Mouse (Mus musculus) adrenal gland, postnatal 36 days (tissue): ENCODE results near the gene Krtap5-2. TPM values are rescaled to one million over a fixed set of nuclear protein-coding genes. Genes with fewer than 3 reads are reported as not detected.
A peak's percentile ranks its signal among the peaks of the same experiment; 100 is the strongest.
"Not testable (repeated sequence)": the region's sequence is repeated elsewhere in the genome, so short reads cannot be mapped to it uniquely, and the experiment has no call there.

Experiments used
- DNase-seq, 2 experiments: peaks; one replicate each; pipeline ENCODE4 v3.0.0; 2021; ENCODE audit warnings: mixed read lengths in 1 of 2
- long read RNA-seq, 2 experiments: library from polyadenylated mRNA; stranded (forward); transcript quantifications; one replicate each; pipeline ENCODE4 v2.0.0; 2021; ENCODE audit warnings: borderline sequencing depth in 2 of 2
- total RNA-seq, 2 experiments: library from RNA; stranded (reverse); gene quantifications; 2 replicates each; pipeline ENCODE4 v1.2.3; 2021

The Krtap5-2 gene
- not detected for total RNA-seq
- long read RNA-seq, experiment 1: 0 reads
- long read RNA-seq, experiment 2: 0 reads

DNA sequence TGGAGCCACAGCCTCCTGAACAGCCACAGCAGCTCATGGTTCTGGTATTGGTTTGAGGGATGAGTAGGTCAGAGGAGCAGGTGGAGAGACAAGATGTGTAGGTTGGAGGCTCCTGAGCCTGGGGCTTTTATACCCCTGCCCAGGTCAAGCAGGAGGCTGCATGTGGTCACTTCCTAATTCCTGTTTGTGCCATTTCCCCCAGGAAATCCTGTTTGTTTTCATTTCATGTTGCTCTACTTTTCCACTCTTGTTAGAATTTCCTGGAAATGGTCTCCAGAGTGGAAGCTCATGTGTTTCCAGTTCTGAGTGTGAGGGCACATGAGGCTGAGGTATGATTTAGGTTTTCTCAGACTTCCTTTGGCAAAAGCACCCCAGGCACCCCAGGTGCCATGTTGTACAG, at the start of gene Krtap5-2:
Krtap5-2 (minus strand) TSS at position 101 of the 400 bp plus-strand sequence.
- not testable (repeated sequence) for DNase-seq

DNA sequence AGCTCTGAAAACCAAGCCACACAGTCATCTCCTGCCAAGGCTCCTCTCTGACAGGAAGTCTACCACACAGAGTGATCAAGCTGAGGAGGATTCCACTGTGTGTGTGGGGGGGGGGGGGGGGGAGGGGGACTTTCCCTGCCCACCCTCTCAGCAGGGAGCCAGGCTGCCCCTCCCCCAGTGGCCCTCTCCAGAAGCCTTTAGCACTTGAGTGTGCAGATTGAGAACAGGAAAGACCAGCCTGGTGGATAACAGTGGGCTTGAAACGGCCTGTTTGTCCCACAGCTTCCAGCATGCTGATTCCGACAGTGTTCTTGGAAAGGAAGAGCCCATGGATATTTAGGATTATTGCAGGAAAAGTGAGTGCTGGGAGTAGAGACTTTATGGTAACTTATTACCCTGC, 48.7 kb upstream of the Krtap5-2 start:
- DNase-seq: no peak

DNA sequence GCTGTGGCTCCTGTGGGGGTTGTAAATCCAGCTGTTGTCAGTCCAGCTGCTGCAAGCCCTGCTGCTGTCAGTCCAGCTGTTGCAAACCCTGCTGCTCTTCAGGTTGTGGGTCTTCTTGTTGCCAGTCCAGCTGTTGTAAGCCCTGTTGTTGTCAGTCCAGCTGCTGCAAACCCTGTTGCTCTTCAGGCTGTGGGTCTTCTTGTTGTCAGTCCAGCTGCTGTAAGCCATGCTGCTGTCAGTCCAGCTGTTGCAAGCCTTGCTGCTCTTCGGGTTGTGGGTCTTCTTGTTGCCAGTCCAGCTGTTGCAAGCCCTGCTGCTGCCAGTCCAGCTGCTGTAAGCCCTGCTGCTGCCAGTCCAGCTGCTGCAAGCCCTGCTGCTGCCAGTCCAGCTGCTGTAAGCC, 36.3 kb upstream of the Krtap5-2 start:
- DNase-seq: not testable (repeated sequence)

DNA sequence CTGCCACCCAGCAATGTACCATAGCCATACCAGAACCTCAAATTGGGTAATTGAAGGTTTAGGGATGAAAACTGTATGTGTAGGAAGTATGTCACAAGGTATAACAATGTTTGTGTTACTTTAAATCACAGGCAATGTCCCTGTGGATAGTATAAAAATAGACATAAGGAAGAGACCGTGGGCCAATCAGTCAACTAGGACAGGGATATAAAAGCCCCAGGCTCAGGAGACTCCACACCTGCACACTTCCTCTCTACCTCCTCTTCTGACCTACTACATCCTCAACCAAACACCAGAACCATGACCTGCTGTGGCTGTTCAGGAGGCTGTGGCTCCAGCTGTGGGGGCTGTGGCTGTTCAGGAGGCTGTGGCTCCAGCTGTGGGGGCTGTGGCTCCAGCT, 35.8 kb upstream of the Krtap5-2 start, which contains the start of gene Gm7579:
Gm7579 (plus strand) TSS at position 301 of the 400 bp plus-strand sequence.
- no peak for DNase-seq

DNA sequence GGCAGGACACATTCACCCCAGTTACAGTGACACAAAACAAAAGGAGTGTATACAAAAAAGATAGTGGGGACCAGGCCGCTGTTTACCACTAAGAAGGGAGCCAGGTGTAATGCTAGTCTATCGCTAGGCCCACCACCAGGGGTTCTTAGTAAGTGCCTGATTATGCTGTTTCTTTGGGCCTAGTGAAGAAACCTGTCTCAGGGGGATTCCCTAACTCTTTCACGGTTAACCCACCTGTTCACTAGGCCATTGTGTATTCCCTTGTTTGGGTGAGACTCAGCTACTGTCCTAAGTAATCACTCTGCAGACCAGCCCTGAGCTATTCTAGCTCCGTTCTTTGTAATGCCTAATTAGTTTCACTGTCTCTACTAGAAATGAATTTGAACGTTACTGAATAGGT, 31.1 kb upstream of the Krtap5-2 start:
- DNase-seq: not testable (repeated sequence)

DNA sequence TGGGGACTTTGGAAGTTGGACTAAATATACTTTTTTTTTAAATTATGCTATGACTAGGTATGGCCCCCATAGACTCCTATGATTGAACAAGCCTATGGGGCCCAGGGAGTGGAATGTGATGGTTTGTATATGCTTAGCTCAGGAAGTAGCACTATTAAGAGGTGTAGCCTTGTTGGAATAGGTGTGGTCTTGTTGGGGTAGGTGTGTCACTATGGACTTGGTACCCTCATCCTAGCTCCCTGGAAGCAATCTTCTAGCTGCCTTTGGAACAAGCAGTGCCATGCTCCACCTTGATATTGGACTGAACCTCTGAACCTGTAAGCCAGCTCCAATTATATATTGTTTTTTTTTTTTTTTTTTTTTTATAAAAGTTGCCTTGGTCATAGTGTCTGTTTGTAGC, 29.7 kb upstream of the Krtap5-2 start:
- no peak for DNase-seq

DNA sequence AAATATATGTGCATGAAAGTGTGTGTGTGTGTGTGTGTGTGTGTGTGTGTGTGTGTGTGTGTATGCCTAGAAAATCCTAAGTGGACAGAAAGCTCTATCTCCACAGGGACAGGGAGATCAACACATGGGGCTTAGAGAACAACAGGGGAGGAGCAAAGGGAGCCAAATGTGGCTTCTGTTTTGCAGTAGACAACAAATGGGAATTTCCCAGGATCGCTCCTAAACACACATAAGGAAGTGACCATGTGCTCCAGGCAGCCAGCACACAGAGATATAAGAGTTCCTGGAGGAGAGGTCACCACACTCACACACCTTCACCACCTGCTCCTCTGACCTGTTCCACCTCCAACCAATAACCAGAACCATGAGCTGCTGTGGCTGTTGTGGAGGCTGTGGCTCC, 25.3 kb upstream of the Krtap5-2 start, which contains the start of gene Krtap5-3:
Krtap5-3 (plus strand) TSS at position 301 of the 400 bp plus-strand sequence.
- no peak for DNase-seq

DNA sequence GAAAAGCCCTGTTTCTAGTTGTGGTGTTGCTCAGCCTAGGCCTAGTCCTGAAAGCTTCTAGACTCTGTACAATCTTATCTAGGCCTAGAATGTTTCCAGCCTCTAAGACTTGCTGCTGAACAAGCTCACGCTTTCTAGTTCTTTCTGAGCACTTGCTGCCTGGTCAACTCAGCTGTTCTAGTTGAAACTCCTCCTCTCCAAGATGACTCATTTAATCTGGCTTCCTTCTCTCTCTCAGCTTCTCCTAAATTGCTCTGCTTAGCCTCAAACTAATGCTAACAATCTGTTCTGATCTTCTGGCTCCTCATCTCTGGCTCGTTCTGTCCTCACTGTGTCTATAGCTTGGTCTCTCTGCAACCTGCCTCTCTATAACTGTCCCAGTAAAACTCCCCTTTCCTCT, 22.9 kb upstream of the Krtap5-2 start:
- DNase-seq: no peak

DNA sequence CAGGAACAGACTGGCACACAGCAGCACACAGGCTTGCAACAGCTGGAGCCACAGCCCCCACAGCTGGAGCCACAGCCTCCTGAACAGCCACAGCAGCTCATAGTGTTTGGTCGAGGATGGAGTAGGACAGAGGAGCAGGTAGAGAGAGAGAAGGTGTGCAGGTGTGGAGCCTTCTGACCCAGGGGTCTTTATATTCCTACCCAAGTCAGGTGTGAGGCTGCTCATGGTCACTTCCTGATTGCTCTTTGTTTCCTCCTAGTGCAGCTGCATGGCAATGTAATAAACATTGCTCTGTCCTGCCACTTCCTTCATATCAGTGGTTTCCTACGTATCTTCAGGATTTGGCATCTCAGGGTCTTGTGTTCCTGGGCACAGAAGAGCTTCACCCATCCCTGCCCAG, 14.5 kb upstream of the Krtap5-2 start, which contains the start of gene Gm10153:
Gm10153 (minus strand) TSS at position 101 of the 400 bp plus-strand sequence.
- DNase-seq: no peak

DNA sequence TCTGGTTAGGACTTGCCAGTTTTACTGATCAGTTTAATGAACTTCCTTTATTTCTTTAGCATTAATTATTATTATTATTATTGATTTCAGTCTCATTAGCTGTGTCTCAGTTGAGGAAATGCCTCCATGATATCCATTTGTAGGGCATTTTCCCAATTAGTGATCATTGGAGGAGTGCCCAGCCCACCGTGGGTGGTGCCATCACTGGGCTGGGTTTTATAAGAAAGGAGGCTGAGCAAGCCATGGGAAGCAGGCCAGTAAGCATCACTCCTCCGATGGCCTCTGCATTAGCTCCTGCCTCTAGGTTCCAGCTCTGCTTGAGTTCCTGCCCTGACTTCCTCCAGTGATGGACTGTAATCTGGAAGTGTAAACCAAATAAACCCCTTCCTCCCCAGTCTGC, 12.4 kb upstream of the Krtap5-2 start:
- DNase-seq: no peak

DNA sequence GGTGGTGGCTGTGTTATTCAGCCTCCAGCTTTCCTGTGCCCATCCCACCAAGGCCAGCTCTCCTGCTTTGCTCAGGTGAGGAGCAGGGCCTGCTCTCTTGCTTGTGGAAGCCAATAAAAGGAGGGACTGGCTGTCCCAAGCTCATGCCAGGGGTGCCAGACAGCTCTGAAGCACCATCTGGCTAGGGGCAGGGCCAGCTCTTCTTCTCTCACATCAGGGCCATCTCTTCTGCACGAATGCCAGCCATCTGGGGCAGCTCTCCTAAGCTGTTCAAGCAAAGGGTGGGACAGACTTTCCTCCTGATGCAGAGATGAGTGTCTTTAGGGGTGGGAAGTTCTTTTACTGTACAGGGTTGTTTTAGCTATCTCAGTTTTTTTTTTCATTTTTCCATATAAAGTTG, 5.2 kb upstream of the Krtap5-2 start:
- no peak for DNase-seq

DNA sequence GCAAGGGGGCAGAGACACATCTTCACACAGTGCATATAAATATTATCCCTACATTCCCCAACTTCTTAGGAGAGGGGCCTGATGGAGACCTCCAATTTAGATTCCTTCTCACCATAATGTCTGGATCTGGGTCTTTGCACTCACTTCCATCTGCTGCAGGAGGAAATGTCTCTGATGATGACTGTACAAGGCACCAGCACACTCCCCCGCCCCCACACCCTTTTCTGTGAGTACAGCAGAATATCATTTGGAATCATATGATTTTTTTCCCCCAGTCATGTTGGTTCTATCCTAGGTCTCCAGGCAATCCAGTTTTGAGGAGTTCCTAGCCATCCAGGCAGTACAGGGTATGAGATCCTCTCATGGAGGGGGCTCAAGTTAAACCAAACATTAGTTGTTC, 2.9 kb upstream of the Krtap5-2 start:
- no peak for DNase-seq

DNA sequence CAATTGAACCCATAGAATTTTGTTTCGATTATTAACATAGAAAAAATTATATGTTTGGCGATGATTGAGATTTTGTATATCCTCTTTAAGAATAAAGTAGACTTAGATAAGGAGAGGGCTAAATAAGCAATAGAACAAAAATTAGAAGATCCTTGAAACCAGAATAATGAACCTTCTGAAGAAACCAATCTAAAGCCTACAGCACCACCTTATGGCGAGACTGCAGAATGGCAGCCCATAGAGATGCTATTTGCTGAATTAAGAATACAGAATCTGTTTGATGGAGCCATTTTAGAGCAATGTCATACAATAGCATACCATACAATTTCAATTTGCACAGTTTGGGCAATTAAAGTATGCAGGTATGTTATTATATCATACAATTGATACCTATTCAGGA, 6.0 kb downstream of the Krtap5-2 start:
- DNase-seq: peak in 1 of 2 experiments; percentile 5

DNA sequence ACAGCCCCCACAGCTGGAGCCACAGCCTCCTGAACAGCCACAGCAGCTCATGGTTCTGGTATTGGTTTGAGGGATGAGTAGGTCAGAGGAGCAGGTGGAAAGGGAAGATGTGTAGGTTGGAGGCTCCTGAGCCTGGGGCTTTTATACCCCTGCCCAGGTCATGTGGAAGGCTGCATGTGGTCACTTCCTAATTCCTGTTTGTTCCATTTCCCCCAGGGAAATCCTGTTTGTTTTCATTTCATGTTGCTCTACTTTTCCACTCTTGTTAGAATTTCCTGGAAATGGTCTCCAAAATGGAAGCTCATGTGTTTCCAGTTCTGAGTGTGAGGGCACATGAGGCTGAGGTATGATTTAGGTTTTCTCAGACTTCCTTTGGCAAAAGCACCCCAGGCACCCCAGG, 10.2 kb downstream of the Krtap5-2 start, which contains the start of gene Gm4553:
Gm4553 (minus strand) TSS at position 101 of the 400 bp plus-strand sequence.
- not testable (repeated sequence) for DNase-seq

DNA sequence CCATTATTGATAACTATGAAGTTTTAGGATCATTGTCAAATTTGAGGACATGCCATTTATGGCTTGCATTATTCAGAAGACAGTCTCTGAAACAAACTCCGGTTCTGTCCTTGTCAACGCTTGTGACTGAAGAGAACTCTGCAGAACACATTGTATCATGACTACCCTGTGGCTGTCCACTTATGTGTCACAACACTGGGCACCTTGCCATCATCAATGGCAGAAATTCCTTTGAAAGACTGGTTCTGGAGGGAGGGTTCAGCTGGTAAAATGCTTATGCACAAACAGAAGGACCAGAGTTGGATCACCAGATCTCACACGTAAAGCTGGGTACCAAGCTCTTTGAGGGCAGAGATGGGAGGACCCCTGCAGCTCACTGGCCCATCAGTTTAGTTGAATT, 16.4 kb downstream of the Krtap5-2 start:
- DNase-seq: peak; percentile 17 to 66

DNA sequence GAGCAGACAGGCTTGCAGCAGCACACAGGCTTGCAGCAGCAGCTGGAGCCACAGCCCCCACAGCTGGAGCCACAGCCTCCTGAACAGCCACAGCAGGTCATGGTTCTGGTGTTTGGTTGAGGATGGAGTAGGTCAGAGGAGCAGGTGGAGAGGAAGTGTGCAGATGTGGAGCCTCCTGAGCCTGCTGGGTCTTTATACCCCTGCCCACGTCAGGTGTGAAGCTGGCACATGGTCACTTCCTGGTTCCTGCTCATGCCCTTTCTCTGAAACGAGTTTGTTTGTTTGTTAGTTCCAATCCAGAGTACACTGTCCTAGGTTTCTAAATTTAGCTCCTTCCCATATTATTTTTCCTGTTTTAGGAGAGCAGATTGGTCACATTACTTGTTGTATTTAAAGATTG, 18.8 kb downstream of the Krtap5-2 start, which contains the start of gene Gm29735:
Gm29735 (minus strand) TSS at position 101 of the 400 bp plus-strand sequence.
- DNase-seq: not testable (repeated sequence)

DNA sequence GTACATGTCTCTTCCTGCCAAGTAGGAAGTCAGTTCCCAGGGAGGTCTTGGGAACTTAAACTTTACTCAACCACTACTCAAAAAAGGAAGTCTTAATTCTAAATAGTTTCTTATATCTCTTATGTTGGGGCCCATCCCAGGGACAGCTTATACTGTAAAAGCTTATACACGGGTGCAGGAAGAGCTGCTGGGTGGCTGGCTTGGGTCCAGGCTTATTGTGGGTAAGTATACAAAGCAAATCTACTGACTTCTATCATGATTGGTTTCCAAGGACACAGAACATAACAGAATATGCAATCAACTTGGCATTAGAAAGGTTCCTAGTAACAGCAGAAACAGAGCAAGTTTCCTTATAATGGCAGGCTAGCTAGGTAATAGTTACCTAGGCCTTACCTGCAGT, 20.5 kb downstream of the Krtap5-2 start:
- DNase-seq: no peak

DNA sequence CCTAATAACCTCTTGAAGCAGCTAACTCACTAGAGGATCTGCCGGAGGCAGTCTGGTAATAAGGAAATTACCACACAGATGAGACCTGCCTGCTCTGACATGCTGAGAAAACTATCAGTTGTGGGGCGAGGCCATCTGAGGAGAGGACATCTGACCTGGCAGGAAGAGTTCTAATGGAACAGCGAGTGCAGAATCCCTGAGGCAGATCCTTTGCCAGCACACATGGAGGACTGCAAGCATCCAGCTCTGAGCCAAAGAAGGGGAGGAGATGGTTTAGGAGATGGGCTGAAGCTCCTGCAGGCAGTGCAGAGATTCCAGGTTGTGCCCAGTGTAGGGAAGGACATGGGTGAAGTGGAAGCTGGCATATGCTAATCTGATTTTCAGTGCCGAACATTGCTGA, 23.6 kb downstream of the Krtap5-2 start:
- no peak for DNase-seq

DNA sequence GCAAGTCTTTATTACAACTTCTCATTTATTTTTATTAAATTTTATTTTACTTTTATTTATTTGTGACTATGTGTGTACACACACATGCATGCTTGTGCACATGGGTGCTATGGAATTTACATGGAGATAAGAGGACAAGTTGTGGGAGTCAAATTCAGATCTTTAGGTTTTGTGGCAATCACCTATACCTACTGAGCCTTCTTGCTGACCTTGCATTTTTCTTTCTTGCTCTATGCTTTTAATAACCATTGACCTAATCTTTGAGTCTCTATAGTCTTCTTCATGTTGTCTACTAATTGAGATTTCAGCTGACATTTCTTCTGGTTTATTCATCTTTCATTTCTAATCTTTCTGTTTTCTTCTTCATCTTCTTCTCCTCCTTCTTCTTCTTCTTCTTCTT, 27.2 kb downstream of the Krtap5-2 start:
- DNase-seq: no peak

DNA sequence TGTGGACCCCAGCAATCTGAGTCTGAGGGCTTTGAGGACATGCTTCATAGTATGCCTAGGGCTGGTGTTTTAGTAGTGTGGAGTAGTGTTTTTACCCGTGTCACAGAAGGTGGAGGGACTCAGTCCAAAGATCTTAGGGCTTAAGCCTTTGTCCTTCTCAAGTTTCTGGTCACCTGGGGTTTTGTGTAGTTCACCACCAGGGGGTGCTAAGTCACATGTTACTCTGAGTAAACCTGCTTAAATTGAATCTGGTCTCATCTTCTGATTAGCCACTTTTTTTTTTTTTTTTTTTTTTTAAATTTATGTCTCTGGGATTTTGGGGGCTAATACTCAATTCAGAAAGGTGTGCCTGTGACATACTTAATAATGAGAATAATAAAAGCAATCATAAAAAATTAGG, 29.8 kb downstream of the Krtap5-2 start:
- peak; percentile 36 to 73 for DNase-seq

DNA sequence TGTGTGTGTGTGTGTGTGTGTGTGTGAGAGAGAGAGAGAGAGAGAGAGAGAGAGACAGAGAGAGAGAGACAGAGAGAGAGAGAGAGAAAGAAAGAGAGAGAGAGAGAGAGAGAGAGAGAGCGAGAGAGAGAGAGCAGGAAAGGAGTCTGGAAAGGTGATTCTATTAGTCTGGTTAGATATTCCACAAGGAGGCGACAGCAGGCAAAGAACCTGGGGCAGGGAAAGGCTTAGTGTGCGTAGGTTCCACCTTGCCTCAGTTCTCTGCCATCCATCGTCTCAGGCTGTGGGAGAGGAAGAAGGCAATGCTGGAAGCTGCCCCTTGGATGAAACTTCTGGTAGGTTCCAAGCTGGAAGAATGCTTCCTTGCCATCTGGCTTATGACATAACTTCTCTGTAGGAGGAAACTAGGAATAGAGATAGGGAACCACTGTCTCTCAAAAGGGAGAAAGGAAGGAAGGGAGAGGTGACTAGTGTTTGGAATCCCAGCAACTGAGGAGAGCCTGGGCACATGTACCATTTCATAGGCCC, 30.3 kb downstream of the Krtap5-2 start:
- no peak for DNase-seq

DNA sequence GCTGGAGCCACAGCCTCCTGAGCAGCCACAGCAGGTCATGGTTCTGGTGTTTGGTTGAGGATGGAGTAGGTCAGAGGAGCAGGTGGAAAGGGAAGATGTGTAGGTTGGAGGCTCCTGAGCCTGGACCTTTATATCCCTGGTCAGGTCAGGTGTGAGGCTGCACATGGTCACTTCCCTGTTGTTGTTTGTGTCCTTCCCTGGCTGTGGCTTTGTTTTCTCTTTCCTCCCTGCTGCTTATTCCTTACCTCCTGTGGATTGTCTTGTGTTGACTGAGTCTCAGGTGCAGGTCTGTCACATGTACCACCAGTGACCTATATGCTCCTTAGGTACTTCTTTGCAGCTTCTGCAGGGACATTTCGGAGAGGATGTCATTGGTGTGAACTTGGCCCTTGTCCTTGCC, 31.3 kb downstream of the Krtap5-2 start, which contains the start of gene Gm45337:
Gm45337 (minus strand) TSS at position 101 of the 400 bp plus-strand sequence.
- DNase-seq: no peak

DNA sequence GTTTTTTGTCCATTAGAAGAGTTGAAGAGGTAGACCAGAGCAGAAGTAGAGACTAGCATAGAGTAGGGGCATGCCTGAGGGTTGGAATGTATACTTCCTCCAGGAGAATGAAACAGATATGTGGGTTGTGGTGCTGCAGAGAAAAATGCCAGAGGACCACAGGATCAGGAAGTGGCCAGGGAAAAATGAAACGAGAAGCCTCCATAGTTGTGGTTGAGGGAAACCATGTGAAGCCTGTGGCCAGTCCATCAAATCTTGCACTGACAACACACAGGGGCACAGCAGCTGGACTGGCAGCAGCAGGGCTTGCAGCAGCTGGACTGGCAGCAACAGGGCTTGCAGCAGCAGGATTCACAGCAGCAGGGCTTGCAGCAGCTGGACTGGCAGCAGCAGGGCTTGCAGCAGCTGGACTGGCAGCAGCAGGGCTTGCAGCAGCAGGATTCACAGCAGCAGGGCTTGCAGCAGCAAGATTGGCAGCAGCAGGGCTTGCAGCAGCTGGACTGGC, 32.2 kb downstream of the Krtap5-2 start:
- DNase-seq: not testable (repeated sequence)

DNA sequence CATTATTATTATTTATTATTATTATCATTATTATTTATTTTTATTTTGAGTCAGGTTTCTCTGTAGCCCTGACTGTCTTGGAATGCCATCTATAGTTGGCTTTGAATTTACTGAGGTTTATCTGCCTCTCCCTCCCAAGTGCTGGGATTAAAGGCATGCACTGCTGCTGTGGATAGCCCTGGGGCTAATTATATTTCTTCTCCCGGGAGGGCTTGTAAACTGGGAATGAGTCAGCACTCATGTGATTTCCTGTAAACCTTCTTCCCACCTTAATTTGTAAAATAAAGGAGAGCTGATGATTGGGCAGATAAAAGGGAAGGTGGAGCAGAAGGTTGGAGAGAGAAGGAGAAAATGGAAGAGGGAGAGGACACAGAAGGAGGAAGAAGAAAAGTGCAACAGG, 35.1 kb downstream of the Krtap5-2 start:
- no peak for DNase-seq
